Mouse (Mus musculus): Measurements from ENCODE around the gene Exph5.

DNA sequence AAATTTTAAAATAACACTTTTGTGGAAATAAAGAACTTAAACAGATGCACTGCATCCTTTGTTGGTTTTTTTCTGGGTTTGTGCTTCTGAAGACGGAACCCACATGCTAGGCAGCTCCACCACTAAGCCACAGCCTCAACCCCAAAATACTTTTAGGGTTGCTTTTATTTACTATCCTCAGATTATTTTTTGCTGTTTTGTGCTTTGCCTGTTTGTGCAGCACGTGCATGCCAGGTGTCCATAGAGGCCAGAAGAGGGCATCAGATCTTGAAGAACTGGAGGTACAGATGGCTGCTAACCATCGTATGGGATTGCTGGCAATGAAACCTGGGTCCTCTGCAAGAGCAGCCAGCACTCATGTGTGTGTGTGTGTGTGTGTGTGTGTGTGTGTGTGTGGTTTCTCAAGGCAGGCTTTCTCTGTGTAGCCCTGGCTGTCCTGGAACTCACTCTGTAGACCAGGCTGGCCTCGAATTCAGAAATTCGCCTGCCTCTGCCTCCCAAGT, 79.7 kb downstream of the Exph5 start:
- TF ChIP-seq POLR2A (IDR thresholded peaks at IDR 0.05; ENCODE audit: extremely low read depth, insufficient read depth, low read length) (no peak), CTCF (IDR thresholded peaks at IDR 0.05; ENCODE audit: low read depth, low read length) (no peak)

All from liver, adult 2 months (tissue).